Mouse (Mus musculus) kidney, postnatal 0 days (tissue): ENCODE results near the gene Senp6. TPM values are rescaled to one million over a fixed set of nuclear protein-coding genes. Genes with fewer than 3 reads are reported as not detected.
"Not testable (repeated sequence)": the region's sequence is repeated elsewhere in the genome, so short reads cannot be mapped to it uniquely, and the experiment has no call there.

Source experiments
- ATAC-seq: fragments of 200-750 bp; cut with Nextera tagmentation; replicated peaks from 2 replicates; pipeline ENCODE4 v1.8.0; 2017; ENCODE audit warnings: low read depth, moderate number of reproducible peaks, moderate TSS enrichment, moderate library complexity; ENCODE audit not compliant: low FRiP score
- DNase-seq: peaks from one replicate; pipeline ENCODE4 v3.0.0-alpha.2; 2016; ENCODE audit warnings: low spot score
- H3K27ac ChIP-seq: fragments of 300-500 bp; sonication (generic); 2 replicates; pipeline ENCODE4 v1.5.1; 2014; ENCODE audit warnings: mild to moderate bottlenecking
- H3K27me3 ChIP-seq: fragments of 300-500 bp; sonication (generic); 2 replicates; pipeline ENCODE4 v1.6.1; 2014; ENCODE audit warnings: low read length, mixed read lengths; ENCODE audit not compliant: insufficient read depth
- H3K36me3 ChIP-seq: fragments of 300-500 bp; sonication (generic); 2 replicates; pipeline ENCODE4 v1.6.1; 2014; ENCODE audit warnings: low read length, mixed read lengths; ENCODE audit not compliant: insufficient read depth
- H3K4me1 ChIP-seq: fragments of 300-500 bp; sonication (generic); replicated peaks from 2 replicates; pipeline ENCODE4 v1.6.1; 2014; ENCODE audit warnings: antibody characterized with exemption, low read length, mixed read lengths; ENCODE audit not compliant: insufficient read depth
- H3K4me2 ChIP-seq: fragments of 300-500 bp; sonication (generic); 2 replicates; pipeline ENCODE4 v1.6.1; 2014; ENCODE audit warnings: mild to moderate bottlenecking, low read length, moderate library complexity, mixed read lengths
- H3K4me3 ChIP-seq: fragments of 300-500 bp; sonication (generic); replicated peaks from 2 replicates; pipeline ENCODE4 v1.5.1; 2014; ENCODE audit warnings: low read depth, low read length
- H3K9ac ChIP-seq: fragments of 300-500 bp; sonication (generic); 2 replicates; pipeline ENCODE4 v1.6.1; 2014; ENCODE audit warnings: low read depth, low read length
- H3K9me3 ChIP-seq: fragments of 300-500 bp; sonication (generic); replicated peaks from 2 replicates; pipeline ENCODE4 v1.6.1; 2016; ENCODE audit warnings: low read length, inconsistent platforms, mixed read lengths
- CTCF ChIP-seq: IDR thresholded peaks from 2 replicates; pipeline ENCODE4 v1.5.1; 2016; ENCODE audit warnings: antibody characterized with exemption, low read depth, mild to moderate bottlenecking, moderate library complexity
- WGBS: fragments of 180-500 bp; shearing (Covaris S2); extraction: QIAGEN DNeasy Blood & Tissue Kit; methylation state at CpG from one replicate; pipeline ENCODE4 v1.1.7; 2014; 5-methylcytosine and 5-hydroxymethylcytosine counted together
- polyA plus RNA-seq: library from polyadenylated mRNA; unstranded; fragments of >200 nt; fragmentation: Nextera tagmentation; extraction: Ambion mirVana; gene quantifications from 2 replicates; pipeline ENCODE4 v1.2.1, GENCODE M21; 2015

Senp6 gene
- 52.6 and 59.4 TPM in 2 replicates for polyA plus RNA-seq

DNA sequence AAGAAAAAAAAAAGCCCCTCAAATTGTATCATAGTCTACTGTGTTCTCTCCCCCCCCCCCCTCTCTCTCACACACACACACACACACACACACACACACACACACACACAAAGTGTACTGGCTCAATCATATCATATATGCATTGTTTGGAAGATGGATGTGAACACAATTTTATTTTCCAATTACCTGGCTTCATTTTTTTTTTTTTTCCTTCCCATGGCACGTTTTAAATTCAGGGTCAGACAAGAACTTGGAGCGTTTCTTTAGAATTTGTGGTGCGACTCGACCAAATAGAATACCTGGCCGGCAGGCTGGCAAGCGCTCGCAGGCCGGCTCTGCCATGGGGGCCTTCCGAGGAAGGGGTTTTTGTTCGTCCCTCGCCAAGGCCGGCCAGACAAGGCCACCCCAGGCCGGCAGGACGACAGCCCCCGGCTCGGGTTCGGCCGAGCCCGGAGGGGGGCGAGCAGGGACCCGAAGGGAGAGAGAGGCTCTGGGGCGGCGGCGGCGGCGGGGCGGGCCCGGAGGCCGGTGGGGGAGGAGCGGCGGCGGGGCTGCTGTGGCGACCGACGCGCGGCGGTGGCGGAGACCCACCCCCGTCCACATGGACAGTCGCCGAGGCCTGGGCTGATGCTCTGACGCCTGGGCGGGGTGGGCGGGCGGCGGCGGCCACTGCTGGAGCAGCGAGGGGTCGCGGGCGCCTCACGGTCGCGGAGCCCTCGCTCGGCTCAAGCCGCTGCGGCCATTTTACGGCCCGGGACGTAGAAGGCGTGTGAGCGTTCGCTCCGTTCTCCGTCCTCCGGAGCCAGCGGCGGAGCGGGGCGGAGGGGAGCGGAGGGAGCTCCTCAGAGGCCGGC, at the start of gene Senp6:
Gene Senp6, plus strand, starts transcription at position 537 of the 854 bp plus-strand sequence.
- no peak for TF ChIP-seq CTCF
- ATAC-seq: peak; percentile 90

DNA sequence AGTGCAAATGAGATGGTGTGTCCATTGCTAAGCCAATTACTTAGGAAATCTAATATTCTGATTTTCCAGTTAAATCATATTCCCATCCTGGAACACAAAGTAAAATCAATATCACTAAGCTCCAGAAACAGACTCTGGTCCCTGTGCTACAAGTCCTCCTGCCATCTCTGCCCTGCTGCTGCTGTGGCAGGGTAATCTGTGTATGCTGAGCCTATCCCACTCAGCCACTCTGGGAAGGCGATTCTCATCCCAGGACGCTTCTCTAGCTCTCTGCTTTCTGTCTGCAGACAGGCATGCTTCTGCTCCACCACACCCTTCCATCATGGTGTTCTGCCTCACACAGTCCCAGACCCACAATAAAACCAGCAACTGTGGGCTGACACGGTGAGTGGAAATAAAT, 46.3 kb upstream of the Senp6 start:
- H3K27ac ChIP-seq: no peak overlapping the region
- H3K27me3 ChIP-seq: no peaks in the 10 kb centered on the region
- no peaks in the 10 kb centered on the region for H3K9me3 ChIP-seq
- H3K4me2 ChIP-seq: no peak overlapping the region
- no peaks in the 10 kb centered on the region for H3K4me1 ChIP-seq
- no peaks in the 10 kb centered on the region for H3K36me3 ChIP-seq
- H3K4me3 ChIP-seq: no peak overlapping the region
- TF ChIP-seq CTCF: no peak
- 50% methylated on average over 3 of the region's 3 CpGs for WGBS
- DNase-seq (no peak), ATAC-seq (no peak)
- H3K9ac ChIP-seq: no peak overlapping the region

More for the DNA sequence above, at the start of gene Senp6:
- Histone ChIP-seq H3K4me3 (peak within 1 kb of the TSS; percentile 97), H3K27ac (peak within 1 kb of the TSS; percentile 98), H3K9me3 (peaks cover 4% of the 10 kb centered on the region; the same call in 1 of the 2 replicates), H3K9ac (peak within 1 kb of the TSS; percentile 93), H3K27me3 (no peaks in the 10 kb centered on the region), H3K36me3 (no peaks in the 10 kb centered on the region), H3K4me1 (peaks cover 11% of the 10 kb centered on the region), H3K4me2 (peak within 1 kb of the TSS; percentile 64)
- under 1% methylated on average over 43 of the region's 74 CpGs for WGBS
- DNase-seq: peak; percentile 87

DNA sequence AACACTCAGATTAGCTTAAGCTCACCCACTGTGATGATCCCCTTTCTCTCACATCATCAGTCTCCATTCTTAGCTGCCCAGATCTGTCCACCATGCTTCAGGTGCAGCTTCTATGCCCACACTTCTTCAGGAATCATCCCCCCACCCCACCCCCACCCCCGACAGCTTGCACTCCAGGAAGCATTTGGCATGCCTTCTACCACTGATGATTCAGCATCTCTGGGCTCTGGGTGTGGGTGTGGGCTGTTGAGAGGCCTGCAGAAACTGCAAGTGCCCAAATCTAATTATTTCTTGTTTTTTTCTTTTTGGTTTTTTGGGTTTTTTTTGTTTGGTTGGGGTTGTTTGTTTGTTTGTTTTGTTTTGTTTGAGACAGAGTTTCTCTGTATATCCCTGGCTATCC, 45.1 kb upstream of the Senp6 start:
- H3K9ac ChIP-seq: no peak overlapping the region
- DNase-seq (no peak), ATAC-seq (no peak)
- no peaks in the 10 kb centered on the region for H3K9me3 ChIP-seq
- no peak overlapping the region for H3K4me3 ChIP-seq
- H3K27me3 ChIP-seq: no peaks in the 10 kb centered on the region
- WGBS: 48% methylated on average over 1 of the region's 1 CpGs
- H3K27ac ChIP-seq: no peak overlapping the region
- no peak overlapping the region for H3K4me2 ChIP-seq
- H3K4me1 ChIP-seq: no peaks in the 10 kb centered on the region
- no peak for TF ChIP-seq CTCF
- no peaks in the 10 kb centered on the region for H3K36me3 ChIP-seq

DNA sequence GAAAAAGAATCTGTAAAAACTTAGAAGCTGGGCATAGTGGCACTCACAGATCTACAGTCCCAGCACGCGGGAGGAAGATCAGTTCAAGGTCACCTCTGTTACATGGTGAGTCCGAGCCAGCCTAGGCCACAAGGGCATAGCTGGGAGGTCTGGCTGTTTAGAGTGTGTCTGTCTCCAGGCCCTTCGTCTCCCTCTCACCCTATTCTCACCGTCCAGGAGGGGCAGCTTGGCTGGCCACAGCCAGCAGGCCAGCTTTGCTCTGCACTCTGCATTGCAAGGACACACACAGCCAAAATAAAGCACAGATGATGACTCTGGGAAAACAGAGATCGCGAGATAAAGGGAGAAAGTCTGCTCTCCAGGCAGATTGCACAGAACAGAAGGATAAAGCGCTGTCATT, 43.9 kb upstream of the Senp6 start:
- H3K4me3 ChIP-seq: no peak overlapping the region
- WGBS: 68% methylated on average over 8 of the region's 8 CpGs
- no peak for DNase-seq
- no peak overlapping the region for H3K27ac ChIP-seq
- ATAC-seq: no peak
- H3K27me3 ChIP-seq: no peaks in the 10 kb centered on the region
- no peaks in the 10 kb centered on the region for H3K9me3 ChIP-seq
- H3K4me2 ChIP-seq: no peak overlapping the region
- TF ChIP-seq CTCF: no peak
- no peaks in the 10 kb centered on the region for H3K36me3 ChIP-seq
- no peak overlapping the region for H3K9ac ChIP-seq
- H3K4me1 ChIP-seq: no peaks in the 10 kb centered on the region

DNA sequence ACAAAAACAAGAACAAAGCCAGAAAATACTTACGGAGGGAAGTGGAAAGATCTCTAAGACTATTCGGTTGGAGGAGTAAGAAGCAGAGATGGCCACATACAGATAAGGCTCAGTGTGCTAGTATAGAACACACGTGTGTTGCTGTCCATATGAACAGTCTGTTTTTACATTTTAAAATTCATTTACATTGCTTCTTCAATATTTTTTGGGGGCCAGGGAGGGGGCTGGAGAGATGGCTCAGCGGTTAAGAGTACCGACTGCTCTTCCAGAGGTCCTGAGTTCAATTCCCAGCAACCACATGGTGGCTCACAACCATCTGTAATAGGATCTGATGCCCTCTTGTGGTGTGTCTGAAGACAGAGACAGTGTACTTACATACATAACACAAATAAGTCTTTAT, 41.4 kb upstream of the Senp6 start:
- H3K9me3 ChIP-seq, ATAC-seq, H3K36me3 ChIP-seq, H3K27me3 ChIP-seq, H3K4me3 ChIP-seq, H3K27ac ChIP-seq, DNase-seq, H3K4me1 ChIP-seq, H3K9ac ChIP-seq, H3K4me2 ChIP-seq: not testable (repeated sequence)
- WGBS: 90% methylated on average over 5 of the region's 5 CpGs

DNA sequence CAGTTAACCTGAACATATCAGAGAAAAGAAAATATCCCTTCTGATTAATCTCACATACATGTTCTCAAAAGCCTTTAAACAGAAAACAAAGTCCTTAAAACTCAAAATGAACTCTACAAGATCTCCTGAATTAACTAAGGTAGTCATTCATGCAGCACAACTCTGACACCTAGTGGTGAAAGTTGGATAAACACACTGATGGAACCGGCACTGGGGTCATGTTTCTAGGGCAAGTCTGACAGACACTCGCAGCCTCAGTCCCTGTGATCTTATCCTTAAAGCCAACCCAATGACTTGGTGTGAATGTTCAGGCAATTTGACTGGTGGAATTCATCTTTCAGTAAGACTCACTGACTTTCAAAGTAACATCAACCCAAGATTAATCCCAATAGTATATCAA, 40.7 kb upstream of the Senp6 start:
- no peak overlapping the region for H3K4me2 ChIP-seq
- no peak overlapping the region for H3K9ac ChIP-seq
- no peaks in the 10 kb centered on the region for H3K9me3 ChIP-seq
- ATAC-seq: no peak
- H3K27me3 ChIP-seq: no peaks in the 10 kb centered on the region
- TF ChIP-seq CTCF: peak; percentile 93
- 2% methylated on average over 2 of the region's 2 CpGs for WGBS
- H3K4me3 ChIP-seq: no peak overlapping the region
- peak; percentile 86 for DNase-seq
- peak overlapping the region; percentile 63 for H3K27ac ChIP-seq
- H3K4me1 ChIP-seq: no peaks in the 10 kb centered on the region
- no peaks in the 10 kb centered on the region for H3K36me3 ChIP-seq
